Mouse (Mus musculus) mouse trophoblast stem cell (cell line): ENCODE measurements around the gene Lgals2.
"Not testable (repeated sequence)": the region's sequence is repeated elsewhere in the genome, so short reads cannot be mapped to it uniquely, and the experiment has no call there.

Experiments used
- in situ Hi-C, 2 experiments: fragments of 300-500 bp; cut with MseI, MboI; formaldehyde crosslinking; loops; 2 replicates in 1 of 2; 3 replicates in 1 of 2; pipeline ENCODE4 v1.15.1; 2025

Lgals2 gene

DNA sequence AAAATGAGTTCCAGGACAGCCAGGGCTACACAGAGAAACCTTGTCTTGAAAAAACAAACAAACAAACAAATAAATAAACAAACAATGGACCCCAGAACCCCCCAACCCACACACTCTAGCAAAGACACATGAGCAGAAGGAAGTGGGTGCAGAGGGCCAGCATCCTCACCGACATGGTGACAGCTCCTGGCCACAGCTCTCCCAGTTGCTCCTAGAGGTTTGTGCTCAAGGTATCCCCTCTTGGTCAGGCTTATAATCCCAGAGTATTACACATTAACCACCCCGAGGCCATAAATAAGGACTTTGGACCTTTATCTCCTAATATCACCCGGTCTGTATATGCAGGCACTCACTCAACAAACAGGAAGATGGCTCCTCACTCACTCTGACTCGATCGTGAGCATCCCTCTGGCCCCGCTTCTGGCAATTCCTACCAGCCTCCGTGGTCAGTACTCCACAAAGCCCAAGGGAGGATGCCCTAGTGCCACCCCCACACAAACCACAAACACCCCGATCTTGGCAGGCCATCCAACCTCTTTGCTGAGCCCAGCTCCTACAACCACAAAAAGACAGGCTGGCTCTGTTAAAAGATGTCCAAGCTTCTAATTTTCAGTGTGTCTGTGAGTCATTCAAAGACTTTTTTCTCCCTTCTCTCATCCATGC, at the start of gene Lgals2:
TSS of gene Lgals2 (minus strand) at position 227 of the 663 bp plus-strand sequence.
- in situ Hi-C loops, result loop anchor here in 1 of 2 experiments (5.0 kb wide), 1 partner anchor 33 kb away; no protein-coding TSS in a partner anchor

DNA sequence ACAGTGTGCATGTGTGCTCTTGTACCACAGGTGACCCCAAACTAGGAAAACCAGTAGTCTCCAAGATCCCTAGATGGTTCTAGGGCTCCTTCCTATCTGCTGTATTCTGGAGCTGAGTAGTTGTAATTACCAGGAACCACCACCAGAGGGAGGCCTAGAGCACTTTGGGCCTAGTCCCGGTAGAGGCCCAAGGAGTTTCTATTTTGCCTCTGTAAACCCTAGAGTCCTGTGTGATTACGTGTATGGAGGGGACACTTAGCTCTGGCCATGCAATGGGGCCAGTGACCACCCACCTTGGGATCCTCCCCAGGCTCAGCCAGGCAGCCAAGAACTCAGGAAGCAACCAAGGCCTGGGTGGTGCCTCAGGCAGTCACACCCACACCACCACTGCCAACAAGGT, 47.9 kb upstream of the Lgals2 start:
- in situ Hi-C loops, result no loop called here

DNA sequence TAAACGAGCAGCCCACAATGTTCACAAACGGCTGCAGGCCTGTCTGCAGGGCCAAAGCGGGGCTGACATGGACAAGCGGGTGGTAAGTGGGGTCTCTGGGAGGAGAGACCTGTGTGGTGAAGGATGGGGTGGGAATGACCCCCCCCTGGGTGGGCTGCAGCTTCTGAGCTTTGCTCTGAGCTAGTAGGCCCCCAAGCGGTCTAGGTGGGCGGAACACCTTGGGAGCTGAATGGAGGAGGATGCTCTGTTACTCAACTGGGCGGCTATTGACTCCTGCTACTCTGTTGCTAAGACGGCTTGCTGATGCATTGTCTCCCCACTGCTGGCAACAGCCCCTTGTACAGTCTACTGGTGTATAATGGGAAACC, 46.1 kb upstream of the Lgals2 start:
- in situ Hi-C loops, result no loop called here

DNA sequence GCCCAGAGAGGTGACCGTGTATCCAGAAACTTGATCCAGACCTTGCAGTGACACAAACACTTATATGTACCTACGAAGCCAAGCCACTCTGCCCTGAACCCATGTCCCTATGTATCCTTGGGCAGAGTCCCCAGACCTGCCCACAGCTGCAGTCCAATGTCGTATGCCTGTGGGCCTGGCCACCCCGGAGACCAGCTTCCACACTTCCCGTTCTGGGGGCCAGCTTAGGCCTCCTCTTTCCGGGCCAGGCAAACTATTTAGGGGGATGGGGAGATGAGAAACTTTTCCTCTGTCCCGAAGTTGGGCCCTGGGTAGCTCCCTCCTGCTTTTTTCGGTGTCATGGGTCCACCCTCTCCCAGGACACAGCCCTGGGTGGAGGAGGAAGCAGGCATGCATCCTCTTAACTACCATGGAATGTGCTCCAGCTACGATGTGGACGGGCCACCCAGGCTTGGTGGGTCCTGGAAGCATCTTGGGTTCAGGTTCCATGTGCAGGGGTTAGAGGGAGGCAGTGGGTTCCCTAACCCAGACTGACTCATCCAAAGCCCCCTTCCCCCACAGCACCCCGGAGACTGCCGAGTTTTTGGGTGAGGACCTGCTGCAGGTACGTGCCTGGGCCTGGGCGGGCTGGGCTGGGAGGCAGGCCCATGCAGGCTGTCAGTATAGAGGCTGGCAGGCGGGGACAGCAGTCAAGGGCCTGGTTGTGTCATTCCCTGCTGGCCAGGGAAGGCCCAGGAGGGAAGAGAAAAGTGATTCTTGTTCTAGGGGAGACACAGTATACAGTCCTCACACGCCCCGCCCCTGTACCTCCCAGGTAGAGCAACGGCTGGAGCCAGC, 45.5 kb upstream of the Lgals2 start:
- in situ Hi-C loops, result no loop called here

DNA sequence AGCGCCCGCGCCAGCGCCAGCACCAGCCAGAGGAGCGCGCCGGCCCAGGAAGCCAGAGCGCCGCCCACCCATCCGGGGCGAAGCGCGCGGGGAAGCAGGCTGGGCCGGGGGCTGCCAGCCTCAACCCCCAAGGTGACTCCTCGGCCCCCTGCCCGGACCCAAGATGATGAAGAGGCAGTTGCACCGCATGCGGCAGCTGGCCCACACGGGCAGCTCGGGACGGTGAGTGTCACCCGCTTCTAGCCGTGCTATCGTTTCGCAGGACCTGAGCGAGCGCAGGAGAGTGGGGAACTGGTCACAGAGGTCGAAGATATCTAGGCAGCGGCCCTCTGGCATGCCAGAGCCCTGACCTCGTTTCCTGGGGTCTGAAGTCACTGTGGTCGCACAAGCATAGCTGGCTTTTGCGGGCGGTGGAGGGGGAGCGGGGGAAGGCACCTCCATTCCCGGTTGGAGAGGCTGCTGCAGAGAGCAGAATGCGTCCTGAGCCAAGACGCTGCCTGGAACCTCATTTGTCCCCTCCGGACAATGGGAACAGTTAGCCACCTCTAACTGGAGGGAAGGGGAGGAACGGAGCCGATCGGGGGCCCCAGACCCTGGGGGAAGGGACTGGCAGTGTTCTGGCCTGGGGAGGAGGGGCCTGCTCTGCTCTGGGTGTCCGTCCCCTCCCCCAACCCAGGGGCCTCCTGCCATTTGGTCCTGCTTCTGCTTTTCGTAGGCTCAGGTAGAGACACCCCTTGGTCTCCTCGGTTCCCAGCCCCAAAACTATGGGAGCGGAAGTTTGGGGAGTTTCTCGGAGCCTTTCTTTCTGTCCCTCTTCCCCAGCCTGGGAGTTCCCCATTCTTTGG, 44.6 kb upstream of the Lgals2 start, which contains the start of gene Sh3bp1:
TSS of gene Sh3bp1 (plus strand) at position 29 of the 845 bp plus-strand sequence.
- in situ Hi-C loops, result no loop called here

DNA sequence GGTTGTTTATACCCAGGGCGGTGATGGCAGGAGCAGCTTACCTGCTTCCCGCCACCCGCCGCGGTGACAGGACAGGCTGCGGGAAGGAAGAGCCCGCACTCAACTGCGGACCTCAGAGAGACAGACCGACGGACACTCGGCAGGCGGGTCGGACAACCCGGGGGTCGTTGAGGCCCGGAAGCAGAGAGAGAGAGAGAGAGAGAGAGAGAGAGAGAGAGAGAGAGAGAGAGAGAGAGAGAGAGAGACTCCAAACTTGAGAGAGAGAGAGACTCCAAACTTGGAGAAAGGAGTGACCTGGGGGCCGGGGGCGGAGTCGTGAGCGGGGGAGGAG, 44.0 kb upstream of the Lgals2 start, which contains the start of gene Gm49510:
TSS of gene Gm49510 (plus strand) at position 259 of the 331 bp plus-strand sequence.
- in situ Hi-C loops, result no loop called here

DNA sequence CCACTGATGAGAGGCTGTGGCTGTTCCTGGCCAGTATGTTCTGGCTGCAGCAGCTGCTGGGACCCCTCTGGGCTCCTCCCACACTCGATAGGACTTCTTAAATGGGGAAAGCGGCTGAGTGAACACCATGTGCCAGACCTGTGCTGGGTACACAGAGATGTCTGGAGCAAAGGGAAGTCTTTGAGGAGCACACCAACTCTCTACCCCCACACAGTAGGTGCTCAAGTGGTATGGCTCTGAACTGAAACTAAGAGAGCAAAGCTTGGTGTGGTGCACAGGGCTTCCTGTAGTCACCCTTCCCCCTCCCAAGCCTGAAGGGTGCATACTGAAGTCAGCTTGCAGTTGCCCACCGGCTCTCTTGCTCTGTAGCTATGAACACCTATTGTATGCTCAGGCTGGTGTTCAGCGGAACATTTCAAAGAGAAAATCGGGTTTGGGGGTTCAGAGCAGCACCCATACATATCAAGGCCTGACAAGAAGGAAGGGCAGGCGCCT, 43.2 kb upstream of the Lgals2 start:
- in situ Hi-C loops, result no loop called here

DNA sequence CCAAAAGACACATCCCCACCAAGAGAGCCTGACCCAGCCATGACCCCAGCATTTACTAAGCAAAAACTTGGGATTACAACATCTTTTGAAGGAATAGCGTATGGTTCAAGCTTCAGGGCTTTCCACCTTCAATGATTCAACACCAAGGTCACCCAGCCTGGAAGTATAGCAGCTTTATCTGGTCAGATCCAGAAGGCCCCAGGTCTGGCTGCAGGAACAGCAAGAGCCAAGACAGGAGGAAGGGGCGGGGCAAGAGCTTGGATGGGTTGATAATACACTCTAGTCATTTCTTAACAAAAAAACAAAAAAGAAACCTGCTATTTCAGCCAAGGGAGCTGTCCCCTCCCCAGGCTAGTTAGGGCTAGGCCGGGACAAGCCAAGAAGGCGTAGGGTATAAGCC, 42.2 kb upstream of the Lgals2 start:
- in situ Hi-C loops, result no loop called here

DNA sequence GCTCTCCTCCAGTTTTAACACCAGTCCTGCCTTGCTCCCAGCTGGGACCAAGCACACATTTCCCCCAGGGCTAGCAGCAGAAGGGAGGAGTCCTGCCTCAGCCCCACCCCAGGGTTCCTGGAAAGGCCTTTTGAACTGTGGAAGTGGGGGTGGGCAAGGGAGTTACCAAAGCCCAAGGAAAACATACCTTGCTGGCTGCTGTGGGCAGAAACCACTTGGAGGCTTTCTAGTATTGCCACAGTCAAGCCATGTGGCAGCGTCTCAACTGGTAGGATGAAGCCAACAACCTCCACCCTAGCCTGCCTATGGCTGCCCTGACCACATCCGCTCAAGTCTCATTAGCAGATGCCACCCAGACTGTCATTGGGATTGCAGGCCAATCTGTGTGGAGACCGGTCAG, 40.8 kb upstream of the Lgals2 start:
- in situ Hi-C loops, result no loop called here

DNA sequence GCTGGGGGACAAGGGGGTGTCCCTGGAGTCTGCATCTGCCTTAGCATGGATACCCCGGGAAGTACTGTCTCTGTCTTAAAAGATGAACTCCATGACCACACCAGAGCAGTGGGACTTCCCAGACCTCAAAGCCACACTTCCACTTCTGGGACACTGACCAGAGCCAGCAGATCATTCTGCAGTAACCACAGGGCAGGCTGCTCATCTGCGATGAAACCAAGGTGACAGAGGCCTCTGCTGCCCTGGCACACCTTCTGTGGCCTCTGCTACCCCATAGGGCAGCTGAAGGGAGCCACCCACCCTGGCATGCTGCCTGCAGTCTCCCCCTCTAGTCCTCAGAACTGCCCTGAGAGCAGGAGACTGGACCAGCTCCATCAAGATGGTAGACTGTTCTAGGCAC, 40.4 kb upstream of the Lgals2 start:
- in situ Hi-C loops, result no loop called here

DNA sequence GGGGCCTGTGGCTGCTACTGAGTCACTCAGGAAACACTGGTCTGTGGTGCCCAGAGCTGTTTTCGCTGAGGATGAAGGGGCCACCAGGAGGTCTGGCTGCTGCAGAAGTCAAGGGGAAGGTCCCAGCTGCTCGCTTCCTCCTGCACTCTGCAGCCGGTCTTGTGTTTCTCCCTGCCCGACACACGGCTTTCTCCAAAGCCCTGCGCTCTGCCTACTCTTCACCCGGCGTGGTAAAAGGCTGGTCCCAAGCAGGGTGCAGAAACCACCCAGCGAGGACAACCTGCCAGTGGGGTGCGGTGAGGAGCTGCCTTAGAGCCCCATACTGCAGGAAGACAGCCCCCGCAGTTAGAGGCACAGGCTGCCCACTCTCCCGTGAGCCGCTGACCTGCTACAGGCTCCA, 39.4 kb upstream of the Lgals2 start:
- in situ Hi-C loops, result no loop called here

DNA sequence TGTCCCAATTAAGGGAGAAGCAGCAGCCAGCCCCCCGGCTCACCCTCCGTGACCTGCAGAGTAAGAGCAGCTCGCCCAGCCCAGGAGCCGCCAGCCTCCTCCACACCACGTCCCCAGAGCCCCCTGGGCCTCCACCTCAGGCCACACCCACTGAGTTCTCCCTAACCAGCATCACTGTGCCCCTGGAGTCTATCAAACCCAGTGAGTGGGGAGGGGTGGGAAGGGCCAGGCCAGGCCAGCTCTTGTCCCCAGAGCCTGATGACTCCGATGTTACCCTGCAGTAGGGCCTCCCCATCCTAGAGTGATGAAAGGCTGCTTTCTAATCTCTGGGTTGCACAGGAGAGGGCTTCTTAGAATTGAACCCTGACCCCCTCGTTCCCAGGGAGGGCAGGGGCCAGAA, 37.1 kb upstream of the Lgals2 start:
- in situ Hi-C loops, result no loop called here

DNA sequence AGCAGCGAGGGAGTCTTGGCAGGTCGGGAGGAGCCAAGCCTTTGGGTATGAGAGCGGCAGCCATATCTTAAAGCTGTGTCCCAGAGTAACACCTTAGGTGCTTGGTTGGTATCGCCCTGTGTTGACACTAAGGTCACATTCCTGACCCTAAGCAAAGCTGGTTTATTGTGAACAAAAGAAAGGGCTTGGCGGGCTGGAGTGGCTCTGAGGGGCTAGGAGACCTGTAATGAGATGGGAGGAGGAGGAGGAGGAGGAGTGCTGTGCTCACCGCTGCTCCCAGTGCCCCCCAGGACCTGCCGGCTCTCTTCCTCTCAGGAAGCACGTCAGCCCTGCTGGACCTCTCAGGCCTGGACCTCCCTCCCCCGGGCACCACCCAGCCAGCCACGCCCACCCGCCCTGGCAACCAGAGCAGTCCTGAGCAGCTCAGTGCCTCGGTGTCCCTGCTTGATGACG, 34.1 kb upstream of the Lgals2 start:
- in situ Hi-C loops, result no loop called here

DNA sequence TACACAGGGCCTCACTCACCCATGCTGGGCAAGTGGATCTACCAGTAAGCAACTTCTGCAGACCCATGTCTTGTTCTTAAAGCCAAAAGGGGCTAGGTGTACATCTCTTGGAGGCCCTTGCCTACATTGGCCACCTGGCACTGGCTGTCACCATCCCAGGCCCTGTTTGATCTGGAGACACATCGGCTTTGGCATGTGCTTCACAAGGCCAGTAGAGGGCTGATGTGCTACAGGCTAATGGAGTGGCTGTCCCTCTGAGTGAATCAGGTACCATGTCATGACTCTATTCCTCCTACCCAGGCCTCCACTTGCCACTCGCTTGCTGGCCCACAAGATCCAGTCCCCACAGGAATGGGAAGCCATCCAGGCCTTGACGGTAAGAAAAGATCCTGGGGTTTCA, 26.5 kb upstream of the Lgals2 start:
- in situ Hi-C loops, result no loop called here

DNA sequence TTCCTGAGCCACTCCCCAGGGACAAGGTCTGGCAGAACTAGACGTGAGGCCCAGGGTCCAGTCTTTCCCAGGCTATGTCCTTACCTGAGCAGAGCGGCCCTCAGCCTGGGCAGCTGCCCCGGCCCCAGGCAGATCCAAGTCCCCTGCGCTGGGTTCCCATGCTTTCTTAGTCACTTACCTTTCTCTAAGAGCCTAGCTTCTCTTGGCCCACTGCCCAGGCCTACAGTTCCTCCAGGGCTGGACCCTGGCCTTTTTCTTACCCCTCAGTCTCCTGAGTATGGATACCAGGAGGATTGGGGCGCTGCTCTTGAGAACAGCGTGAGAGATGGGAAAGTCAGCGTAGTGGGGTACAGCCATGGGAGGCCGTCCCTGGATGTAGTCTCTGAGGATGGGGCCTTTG, 25.1 kb upstream of the Lgals2 start:
- in situ Hi-C loops, result no loop called here

DNA sequence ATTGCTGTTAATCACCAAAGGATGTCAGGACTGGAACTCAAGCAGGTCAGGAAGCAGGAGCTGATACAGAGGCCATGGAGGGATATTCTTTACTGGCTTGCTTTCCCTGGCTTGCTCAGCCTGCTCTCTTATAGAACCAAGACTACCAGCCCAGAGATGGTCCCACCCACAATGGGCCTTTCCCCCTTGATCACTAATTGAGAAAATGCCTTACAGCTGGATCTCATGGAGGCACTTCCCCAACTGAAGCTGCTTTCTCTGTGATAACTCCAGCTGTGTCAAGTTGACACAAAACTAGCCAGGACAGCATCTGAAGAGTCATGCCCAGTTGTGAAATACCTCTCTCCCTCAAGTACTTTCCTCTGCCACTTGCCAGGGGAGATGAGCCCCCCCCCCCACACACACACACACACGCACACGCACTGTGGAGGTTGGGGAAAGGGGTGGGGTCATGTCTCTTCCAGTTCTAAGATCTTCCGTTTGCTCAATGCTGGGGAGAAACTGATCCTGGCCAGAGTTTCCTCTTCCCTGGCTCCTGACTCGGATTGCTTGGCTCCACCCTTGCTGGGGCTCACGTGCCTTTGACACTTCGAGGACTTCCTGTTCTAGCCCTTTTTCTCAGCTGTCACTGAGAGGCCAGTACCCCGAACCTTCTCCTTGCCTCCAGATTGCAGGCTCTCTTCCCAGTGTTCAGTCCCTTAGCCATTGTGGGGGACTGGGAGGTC, 23.6 kb upstream of the Lgals2 start:
- in situ Hi-C loops, result not testable (repeated sequence)

DNA sequence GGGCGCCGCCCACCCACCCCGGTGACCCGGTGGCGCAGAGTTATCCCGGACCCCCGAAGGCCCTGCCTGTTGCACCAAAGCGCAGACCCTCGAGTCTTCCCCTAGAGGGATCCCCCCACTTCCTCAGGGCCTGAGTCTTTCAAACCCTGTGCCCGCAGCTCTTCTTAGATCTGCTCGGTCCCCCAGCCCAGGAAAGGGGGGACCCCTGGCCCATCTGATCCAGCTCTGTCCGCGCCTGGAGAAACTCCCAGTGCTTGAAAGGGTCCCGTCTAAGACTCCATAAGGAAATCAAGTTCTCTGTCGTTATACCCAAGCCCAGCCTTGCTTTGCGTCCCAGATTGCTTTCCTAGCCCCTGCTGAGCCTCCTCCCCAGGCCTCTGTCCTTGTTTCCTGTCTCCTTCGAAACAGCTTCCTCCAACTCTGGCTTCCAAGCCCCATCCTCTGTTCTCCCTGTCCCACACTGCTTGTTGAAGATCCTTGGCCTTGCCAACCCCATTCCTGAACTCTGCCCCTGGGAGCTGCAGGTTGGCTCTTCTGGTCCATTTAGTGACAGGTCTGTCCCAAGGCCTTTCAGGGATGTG, 22.6 kb upstream of the Lgals2 start:
- in situ Hi-C loops, result no loop called here

DNA sequence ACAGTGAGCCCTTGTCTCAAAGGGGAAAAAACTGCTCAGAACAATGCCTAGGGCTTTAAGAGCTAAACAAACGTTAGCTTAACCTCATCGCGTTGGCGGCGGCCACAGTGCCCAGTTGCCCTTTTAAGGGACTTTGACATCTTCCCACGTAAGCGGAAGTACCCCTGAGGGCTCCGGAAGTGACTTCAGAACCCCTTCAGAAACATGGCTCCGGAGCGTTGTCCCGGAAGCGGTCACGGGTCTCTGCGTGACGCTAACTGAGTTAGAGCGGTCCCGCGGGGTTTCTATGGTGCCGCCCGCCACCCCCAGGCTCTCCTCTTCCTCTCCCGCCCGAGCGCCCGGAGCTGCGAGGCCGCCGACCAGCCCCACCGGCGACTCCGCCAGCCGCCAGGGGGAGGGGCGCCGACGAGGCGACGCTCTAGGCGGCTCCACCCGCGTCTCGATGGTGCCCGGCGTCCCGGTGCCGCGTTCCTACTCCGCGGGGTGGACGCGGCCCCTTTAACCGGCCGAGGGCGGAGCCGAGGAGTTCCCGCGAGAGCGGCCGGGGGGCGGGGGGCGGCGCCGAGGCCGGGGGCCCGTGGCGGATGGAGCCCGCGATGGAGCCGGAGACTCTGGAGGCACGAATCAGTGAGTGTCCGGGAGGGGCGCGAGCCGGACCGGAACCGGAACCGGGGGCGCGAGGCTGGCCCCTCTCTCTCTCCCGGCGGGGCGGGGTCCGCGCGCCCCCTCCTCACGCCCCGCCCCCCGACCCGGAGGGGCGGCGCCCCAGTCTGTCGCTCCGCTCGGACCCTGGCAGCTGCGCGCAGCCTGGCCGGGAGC, 21.9 kb upstream of the Lgals2 start, which contains the start of gene Gga1:
TSS of gene Gga1 (plus strand) at position 200 of the 819 bp plus-strand sequence.
- in situ Hi-C loops, result no loop called here

DNA sequence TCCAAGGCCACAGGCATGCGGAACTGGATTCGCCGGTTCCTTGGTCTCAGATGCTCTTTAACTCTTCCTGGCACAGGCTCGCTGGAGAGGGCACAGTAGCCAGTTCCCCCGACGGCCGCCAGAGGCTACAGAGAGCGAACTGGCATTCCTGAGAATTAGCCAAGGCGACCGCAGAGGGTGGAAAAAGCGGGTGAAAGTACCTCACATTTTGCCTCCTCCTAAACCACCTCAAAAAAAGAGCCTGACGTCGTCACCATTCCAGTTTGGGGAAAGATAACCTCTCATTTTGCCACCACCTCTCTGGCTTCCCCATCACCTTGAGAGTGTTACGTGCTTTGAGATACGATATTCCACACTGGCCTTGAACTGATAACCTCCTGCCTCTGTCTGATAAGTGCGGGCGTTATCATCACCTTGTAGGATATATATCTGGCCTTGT, 20.9 kb upstream of the Lgals2 start:
- in situ Hi-C loops, result no loop called here

DNA sequence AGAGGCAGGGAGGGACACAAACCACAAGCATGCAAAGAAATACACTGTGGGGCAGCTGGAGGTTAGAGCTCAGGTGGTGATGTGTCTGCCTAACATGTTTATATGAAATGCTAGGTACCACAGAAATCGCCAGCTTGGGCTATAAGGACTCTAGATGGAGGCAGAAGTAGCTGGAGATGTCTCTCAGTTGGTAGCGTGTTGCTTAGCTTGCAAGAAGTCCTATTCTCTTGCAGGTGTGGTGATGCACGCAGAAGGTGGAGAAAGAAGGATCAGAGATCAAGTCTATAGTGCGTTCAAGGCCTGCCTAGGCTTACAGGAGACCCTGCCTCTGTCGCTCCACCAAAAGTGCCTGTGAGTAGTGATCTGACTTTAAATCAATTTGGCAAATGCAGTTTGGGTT, 20.2 kb upstream of the Lgals2 start:
- in situ Hi-C loops, result no loop called here
